Mouse (Mus musculus) thymus, postnatal 4 days (tissue): ENCODE results near the gene Zdhhc22.

Source experiments
- DNase-seq: peaks from one replicate; pipeline ENCODE4 v3.0.0; 2021

Zdhhc22 gene

GRCm38 (mm10) chr12:86932575-86932952 is 57.7 kb downstream of the Zdhhc22 start:
- DNase-seq: no peak

GRCm38 (mm10) chr12:86931919-86932574 is 58.2 kb downstream of the Zdhhc22 start:
- no peak for DNase-seq

GRCm38 (mm10) chr12:86930934-86931729 is 59.1 kb downstream of the Zdhhc22 start:
- no peak for DNase-seq
